Mouse (Mus musculus) erythroblast, embryonic 14.5 days (primary cell): ENCODE data around the gene Fam173a.

Experiments used
- GATA1 ChIP-seq: IDR thresholded peaks from 2 replicates; pipeline ENCODE4 v1.6.1; 2012; ENCODE audit warnings: low read length, inconsistent platforms, mixed read lengths
- TAL1 ChIP-seq: IDR thresholded peaks from 3 replicates; pipeline ENCODE4 v1.6.1; 2012; ENCODE audit warnings: low read length, inconsistent platforms, mixed read lengths

GRCm38 (mm10) chr17:25754241-25754640 is 38.5 kb downstream of the Fam173a start, which contains the start of gene Msln:
- TF ChIP-seq TAL1 = no peak
- no peak for TF ChIP-seq GATA1
